Mouse (Mus musculus): ENCODE measurements at regions not wholly inside any gene's neighbourhood (a gene's known extent, or its start where the extent isn't known, plus 50 kb on each side); places are given as distances from the start of the nearest gene placed in this dataset.

GRCm38 (mm10) chr7:133467579-133467978, 134.4 kb downstream of the Tex36 start:
- DNase-seq: no peak

- no peak for DNase-seq
Measured at GRCm38 (mm10) chr7:133459306-133459705, 142.7 kb downstream of the Tex36 start.

GRCm38 (mm10) chr7:133457436-133458324, 144.3 kb downstream of the Tex36 start:
- DNase-seq: no peak

- no peak for DNase-seq
Measured at GRCm38 (mm10) chr7:133450246-133450645, 151.7 kb downstream of the Tex36 start.

- no peak for DNase-seq
Measured at GRCm38 (mm10) chr7:133447079-133447478, 154.9 kb downstream of the Tex36 start.

GRCm38 (mm10) chr7:133441661-133442060, 160.3 kb downstream of the Tex36 start:
- no peak for DNase-seq

GRCm38 (mm10) chr7:133441169-133441568, 160.8 kb downstream of the Tex36 start:
- no peak for DNase-seq

GRCm38 (mm10) chr7:133440711-133441110, 161.2 kb downstream of the Tex36 start:
- DNase-seq: no peak

GRCm38 (mm10) chr7:133440086-133440485, 161.9 kb downstream of the Tex36 start:
- DNase-seq: no peak

GRCm38 (mm10) chr7:133438631-133439030, 163.3 kb downstream of the Tex36 start:
- no peak for DNase-seq

- DNase-seq: no peak
Measured at GRCm38 (mm10) chr7:133437866-133438265, 164.1 kb downstream of the Tex36 start.

- DNase-seq: no peak
Measured at GRCm38 (mm10) chr7:133435596-133436357, 166.2 kb downstream of the Tex36 start.

- DNase-seq: no peak
Measured at GRCm38 (mm10) chr7:133434027-133434820, 167.7 kb downstream of the Tex36 start.

GRCm38 (mm10) chr7:133432343-133432742, 169.6 kb downstream of the Tex36 start:
- DNase-seq: no peak

- DNase-seq: no peak
Measured at GRCm38 (mm10) chr7:133402072-133402471, 199.9 kb downstream of the Tex36 start.

GRCm38 (mm10) chr7:133400691-133401090, 201.3 kb downstream of the Tex36 start:
- no peak for DNase-seq

- DNase-seq: no peak
Measured at GRCm38 (mm10) chr7:133388716-133389115, 213.2 kb downstream of the Tex36 start.

GRCm38 (mm10) chr7:133382032-133382712, 219.8 kb downstream of the Tex36 start:
- DNase-seq: no peak

- DNase-seq: no peak
Measured at GRCm38 (mm10) chr7:133379373-133379772, 222.6 kb downstream of the Tex36 start.

- no peak for DNase-seq
Measured at GRCm38 (mm10) chr7:133378338-133378737, 223.6 kb downstream of the Tex36 start.

- no peak for DNase-seq
Measured at GRCm38 (mm10) chr7:133376833-133377484, 225.0 kb downstream of the Tex36 start.

- DNase-seq: no peak
Measured at GRCm38 (mm10) chr7:133372695-133373094, 229.3 kb downstream of the Tex36 start.

Measured in right cerebral cortex, postnatal 25 days (tissue).